Mouse (Mus musculus) naive thymus-derived CD4-positive, alpha-beta T cell, adult 2 months (primary cell): ENCODE data around the gene Gm5475.
"Not testable (repeated sequence)": the region's sequence is repeated elsewhere in the genome, so short reads cannot be mapped to it uniquely, and the experiment has no call there.

ENCODE experiments used
- DNase-seq: peaks from one replicate; pipeline ENCODE4 v3.0.0-alpha.2; 2011; ENCODE audit warnings: low read depth

The Gm5475 gene

DNA sequence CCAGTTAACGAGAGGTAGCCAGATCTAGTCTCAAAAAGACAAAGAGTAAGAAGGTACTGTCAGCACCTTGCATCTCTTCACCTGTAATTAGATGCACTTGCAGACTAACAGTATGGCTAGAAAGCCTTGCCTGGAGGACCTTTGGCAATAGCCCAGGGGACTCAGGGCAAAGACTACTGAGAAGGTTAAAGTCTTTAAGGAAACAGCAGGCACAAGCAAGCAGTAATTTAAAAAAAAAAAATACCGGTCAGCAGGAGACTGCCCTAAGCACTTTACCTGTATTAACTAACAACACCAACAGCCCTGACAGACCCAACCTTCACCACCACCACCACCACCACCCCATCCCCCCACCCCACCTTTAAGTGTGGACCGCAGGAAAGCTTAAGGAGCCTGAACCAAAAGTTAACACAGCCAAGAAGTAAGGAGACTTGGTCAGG lies at the start of gene Gm5475:
TSS of gene Gm5475 (plus strand) at position 390 of the 440 bp plus-strand sequence.
- DNase-seq: not testable (repeated sequence)

DNA sequence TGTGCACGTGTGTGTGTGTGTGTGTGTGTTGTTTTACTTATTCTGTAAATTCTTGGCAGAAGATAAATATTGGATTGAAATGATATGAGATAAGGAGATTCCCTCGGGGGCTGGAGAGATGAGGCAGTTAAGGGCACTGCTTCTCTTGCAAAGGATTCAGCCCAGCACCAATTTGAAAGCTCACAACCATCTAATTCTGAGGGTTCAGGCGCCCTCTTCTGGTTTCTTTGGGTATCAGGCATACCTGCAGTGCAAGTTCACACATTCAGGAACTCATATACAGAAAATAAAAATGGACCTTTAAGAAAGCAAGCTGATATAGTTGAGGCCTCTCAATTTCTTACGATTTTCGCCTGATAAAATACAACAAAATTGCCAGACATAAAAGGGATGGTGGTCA lies 46.9 kb upstream of the Gm5475 start:
- peak; percentile 53 for DNase-seq

DNA sequence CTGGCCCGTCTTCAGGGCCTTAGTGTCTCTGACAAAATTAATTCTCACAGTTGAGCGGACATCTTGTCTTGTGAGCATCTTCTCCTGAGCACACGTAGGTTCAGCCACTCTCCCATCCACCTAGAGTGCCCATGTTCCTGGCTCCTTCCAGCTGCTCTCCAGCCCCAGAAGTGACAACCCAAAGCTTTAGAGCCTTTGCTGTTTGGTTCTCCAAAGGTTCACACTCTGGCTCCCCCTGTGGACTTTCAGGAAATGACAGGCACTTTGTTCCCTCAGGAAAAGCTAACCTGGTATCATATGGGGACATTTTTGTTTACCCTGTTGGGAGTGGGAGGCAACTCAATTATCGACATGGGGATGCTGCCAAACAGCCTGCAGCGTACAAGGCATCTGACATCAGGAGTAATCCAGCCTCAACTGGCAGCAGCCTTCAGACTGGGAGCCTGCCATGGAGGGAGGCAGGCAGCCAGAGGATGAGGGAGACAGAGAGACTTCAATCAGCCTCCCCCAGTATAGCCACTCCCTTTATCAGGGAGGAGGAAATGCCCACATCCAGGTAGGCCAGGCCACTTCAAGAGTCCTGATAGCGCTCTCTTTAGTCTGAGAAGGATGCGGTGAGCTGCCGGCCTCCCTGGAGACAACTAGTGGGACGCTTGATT lies 44.0 kb upstream of the Gm5475 start:
- not testable (repeated sequence) for DNase-seq

DNA sequence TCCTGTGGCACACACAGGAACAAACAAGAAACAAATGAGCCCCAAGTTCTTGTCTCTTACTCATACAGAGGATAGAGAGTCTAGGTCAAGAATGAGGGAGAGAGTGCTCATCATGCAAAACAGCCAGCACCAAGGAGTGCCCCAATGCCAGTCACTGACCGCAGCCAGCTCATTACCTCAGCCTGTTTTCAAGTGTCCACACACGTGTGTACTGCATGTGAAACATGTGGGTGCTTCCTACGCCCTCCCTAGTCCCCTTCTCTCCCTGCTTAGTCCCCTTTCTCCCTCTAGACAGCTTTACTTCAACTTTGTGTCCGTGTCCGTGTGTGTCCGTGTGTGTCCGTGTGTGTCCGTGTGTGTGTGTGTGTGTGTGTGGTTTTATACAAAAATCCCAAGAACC lies 42.3 kb upstream of the Gm5475 start:
- no peak for DNase-seq

DNA sequence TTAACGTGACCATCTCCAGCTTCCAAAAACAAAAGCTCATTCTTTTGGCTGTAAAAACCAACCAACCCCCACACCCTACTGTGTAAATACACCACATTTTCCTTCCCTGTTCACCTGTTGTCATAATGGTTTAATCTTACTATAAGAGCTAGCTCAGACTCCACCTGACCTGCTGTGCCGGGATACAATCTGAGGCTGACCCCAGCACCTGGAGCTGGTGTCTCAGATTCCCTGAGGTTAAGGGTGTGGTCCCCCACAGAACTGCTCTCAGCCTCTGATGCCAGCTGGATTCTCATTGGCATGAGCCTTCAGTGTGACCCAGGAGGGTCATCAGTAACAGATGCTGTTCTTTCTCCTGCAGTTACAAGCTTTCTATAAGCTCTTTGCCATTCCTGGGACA lies 41.8 kb upstream of the Gm5475 start:
- no peak for DNase-seq

DNA sequence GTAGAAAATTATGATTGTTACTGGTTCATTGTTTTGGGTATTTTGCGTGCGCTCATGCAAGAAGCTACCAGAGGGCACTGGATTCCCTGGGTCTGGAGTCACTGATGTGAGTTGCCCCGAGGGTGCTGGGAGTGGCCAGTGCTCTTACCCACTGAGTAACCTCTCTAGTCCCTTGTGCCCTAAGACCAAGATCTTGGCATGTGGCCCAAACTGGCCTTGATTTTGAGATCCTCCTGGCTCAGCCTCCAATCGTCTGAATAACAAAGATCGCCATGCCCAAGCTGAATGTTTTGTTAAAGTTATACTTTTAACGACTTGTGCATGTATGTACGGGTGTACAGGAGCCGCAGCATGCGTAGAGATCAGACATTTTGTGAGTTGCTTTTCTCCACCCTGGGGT lies 36.2 kb upstream of the Gm5475 start:
- DNase-seq: no peak

DNA sequence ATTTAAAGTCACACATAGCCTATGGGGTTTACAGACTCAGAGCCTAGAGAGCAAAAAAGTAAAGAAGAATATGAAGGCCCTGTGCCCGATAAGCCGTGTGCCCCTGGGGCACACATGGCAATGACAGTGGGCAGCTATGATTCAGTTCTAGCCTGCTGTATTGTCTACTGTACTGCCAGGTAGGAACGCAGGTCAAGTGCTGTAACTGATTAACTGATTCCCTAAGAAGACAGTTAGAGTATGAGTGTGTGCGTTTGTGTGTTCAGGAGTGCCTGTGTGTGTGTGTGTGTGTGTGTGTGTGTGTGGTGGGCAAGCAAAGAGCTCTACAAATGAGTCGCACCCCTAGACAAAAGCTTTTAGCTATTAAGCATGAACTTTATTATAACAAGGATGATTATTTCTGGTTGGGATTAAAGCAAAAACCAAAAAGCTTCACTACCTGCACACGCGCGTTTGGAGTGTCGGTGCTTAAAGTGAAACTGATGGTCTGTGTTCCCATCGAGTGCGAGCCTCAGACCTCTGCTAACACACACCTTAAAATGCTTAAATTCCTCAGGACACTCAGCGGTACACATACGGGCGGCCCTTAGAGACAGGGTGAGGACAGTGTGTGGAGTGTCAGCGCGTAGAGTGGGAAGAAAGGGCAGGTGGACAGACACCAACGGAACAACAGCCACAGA lies 34.3 kb upstream of the Gm5475 start:
- no peak for DNase-seq

DNA sequence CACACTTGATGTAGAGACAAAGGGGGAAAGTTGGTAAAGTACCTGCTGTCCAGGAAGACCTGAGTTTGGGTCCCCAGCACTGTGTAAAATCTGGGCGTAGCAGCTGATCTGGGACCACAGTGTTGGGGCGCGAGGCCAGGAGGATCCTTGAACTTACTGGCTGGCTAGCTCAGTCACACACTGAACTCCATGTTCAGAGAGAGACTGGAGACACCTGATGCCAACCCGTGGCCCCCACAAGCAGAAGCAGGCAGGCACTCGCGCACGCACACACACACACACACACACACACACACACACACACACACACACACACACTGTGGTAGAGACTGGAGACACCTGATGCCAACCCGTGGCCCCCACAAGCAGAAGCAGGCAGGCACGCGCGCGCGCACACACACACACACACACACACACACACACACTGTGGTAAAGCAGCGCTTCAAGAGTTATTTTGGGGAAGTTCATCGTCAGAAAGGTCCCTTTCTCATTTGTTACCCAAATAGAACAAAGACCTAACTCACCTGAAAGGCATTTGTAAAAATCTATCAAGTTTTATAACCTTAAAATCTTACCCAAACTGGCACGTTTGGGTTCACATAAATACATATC lies 33.6 kb upstream of the Gm5475 start:
- no peak for DNase-seq

DNA sequence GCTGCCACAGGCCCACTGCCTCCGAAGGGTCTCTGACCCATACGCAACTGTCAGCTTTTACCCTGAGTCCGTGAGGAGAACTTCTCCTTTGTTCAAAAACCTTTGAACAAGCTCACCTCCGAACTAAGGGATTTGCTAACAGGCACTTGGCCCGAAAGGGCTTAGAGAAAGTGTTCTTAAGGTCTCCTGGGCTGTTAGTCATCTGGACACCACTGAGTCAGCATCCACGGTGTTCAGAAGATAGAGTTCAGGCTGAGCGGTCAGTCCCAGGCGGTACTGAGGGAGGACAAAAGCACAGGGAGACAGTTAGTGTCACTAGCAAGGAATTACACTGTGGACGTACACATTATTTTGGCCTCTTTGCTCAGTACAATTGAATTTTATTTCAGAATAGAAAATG lies 33.1 kb upstream of the Gm5475 start:
- DNase-seq: no peak

DNA sequence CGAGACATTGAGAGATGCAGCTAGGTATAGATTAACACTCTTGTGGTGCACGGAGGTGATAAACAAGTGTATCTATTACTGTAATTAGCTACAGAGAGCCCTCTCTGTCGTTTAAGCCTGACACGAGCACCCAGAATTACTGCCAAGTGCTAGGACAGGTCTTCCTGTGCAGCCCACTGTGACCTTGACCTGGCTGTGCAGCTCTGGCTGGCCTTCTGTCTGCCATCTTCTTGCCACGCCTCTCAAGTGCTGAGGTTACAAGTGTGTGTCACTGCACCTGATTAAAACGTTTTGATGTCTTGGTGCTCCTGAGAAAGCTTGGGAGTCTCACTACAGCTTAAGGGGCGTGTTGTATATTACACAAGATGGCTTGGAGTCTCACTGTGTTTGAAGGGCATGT lies 30.9 kb upstream of the Gm5475 start:
- no peak for DNase-seq

DNA sequence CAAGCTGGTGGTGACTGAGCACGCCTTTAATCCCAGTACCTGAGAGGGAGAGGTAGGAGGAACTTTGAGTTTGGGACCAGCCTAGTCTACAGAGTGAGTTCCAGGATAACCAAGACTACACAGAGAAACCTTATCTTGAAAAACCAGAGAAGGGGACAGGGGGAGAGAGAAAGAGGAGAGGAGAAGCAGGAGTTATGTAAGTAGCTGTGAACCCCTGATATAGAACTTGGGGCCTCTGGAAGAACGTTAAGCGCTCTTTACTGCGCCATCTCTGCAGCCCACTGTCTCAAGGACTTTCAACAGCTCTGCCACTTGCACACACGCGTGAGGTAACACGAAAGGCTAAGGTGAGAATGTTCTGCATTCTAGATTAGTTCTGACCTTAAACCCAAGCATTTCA lies 30.3 kb upstream of the Gm5475 start:
- no peak for DNase-seq

DNA sequence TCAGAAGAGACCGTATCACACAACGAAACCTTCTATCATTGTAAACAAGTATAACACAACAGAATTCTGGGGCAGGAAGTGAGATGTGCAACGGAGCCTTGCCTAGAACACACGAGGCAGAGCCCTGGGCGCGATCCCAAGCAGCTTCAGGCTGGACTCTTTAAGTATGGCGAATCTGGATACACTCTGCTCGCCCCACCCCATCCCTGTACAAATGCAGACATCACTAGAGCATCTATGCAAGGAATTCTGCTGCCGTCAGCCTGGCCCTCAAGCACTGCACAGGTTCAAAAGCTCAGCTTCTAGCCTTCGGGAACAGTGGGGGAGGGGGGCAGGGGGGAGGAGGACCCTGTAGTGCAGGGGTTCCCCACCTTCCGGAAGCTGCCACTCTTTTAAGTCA lies 28.9 kb upstream of the Gm5475 start:
- DNase-seq: no peak

DNA sequence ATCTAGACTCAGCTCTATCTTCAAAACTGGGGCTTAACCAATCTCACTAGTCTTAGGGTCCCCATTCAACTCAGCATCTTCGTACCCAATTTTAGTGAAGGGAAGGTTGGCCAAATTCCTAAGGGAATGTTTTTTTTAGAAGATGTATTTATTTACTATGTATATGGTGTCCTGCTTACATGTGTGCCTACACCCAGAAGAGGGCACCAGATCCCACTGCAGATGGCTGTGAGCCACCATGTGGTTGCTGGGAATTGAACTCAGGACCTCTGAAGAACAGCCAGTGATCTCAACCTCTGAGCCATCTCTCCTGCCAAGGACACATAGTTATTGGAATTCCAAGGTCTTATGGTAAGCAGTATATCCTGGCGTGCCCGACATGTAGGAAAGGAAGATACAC lies 26.4 kb upstream of the Gm5475 start:
- DNase-seq: no peak

DNA sequence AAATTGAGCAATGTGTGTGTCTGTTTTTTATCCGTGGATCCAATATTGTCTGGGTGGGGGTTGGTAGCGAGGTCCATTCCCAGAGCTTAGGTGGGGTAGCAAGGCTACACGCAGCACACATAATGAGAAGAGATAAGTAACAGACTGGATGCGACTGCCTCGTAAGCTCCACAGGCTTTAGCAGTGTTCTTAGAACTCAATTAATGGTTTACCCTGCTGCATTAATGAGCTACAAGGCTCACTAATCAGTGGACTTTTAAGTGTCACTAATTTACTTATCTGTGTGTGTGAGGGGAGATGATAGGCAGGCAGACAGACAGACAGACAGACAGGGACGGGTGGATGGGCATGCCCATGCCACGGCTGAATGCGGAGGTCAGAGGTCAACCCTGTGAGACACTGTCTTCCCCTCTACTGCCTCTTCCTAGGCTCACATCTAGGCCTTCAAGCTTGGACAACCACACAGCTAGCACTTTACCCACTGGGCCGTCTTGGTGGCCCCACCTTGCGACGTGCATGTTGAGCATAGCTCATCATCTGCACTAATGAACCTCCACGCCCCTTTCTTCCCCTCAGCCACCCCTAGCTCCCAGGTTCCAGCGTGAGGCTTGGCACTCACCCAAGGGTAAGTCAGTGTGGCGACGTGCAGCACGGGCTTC lies 21.2 kb upstream of the Gm5475 start:
- DNase-seq: no peak

DNA sequence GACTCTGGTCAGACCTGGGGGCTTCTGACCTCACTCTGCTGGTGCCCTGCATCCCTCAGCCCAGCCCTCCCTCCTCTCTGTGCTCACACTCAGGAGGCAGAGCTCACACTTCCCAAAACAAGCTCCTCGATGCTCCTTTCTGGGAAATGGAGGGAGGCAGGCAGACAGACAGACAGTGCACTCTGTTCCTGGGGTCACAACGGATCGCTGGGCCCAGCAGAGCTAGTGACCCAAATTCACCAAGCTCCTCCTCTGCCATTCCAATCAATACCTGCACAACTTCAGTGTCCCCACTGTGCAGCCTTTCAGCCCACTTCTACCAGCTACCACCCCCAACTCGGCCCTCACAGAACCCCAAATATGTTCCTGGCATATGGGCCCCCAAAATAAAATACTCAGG lies 20.1 kb upstream of the Gm5475 start:
- DNase-seq: no peak

DNA sequence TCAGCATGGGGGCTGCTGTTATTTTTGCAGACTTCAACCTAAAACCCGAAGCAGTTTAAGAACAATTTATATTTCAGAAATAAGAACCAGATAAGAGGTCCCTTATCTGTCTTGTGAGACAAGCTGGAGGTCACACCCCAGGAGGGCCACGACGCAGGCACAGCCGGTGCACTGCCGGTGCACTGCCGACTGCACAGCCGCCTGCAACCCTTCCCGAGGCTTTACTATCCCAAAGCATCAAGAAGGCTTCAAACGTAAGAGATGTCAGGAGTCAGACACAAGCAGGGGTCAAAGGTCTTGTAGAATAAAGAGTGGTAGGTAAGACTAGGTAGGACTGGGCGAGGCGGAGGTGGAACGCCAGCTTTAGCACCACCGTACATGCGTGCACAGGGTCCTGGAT lies 19.6 kb upstream of the Gm5475 start:
- DNase-seq: no peak

DNA sequence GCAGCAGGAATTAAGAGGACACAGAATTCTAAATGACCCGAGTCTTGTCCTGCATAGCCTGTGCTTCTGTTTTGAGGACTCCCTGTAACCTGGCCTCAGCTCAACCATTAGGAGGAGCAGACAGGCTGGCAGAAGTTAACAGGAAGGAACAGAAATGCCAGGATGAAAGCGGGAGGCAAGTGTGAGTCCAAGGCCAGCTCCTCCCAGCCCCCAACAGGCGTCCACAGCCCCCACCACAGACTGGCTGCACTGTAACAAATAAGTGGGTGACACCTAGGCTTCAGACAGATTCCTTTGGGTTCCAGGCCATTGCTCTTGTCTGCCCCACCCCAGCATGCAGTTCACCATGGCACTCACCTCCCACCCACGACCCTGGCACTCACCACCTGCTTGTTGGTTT lies 19.1 kb upstream of the Gm5475 start:
- DNase-seq: no peak

DNA sequence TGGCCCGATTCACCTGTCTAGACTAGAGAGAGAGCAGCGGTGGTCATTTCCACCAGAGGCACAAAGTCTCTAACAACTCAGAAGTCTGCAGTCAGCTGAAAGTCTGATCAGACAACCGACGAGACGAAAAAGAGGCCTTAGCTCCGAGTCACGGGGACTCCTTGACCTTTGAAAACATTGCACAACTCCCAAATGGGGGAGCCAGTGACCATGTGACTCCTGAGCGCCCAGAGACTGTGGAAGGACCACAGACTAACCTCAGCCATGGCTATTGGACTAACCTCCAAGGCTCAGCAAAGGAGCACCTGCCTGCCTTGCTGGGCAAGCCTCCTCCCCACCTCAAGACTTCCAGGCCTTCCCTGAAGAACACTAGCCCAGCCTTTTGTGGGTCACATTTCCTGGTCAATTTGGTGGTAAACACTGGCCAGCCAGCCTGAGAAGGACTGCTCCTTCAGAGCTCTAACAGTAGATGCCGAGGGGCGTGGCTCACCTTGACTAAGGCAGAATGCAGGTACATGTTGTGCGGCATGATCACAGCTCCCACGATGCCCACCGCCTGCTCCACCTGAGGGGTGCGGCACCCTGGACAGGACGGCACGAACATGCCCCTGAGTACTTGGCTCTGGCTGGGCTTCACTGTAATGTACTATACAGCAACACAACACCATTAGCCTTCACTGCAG lies 18.5 kb upstream of the Gm5475 start:
- DNase-seq: no peak

DNA sequence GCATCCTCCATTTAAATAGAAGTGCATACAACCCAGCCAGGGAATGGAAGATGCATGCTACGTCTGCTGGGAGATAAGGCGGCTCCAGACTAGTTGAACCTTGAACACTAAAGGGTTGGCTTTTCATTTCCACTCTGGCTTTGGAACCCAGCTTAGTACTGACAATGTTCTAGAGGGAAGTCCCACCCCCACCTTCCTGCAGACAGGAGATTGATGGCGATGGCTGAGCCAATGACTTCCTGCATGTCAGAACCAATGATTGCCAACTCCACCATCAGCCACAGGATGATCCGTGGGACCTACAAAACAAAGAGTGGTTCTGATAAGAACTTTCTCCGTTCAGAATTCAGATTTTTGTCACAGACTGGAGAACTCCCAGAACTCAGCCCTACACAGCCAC lies 15.9 kb upstream of the Gm5475 start:
- DNase-seq: no peak

DNA sequence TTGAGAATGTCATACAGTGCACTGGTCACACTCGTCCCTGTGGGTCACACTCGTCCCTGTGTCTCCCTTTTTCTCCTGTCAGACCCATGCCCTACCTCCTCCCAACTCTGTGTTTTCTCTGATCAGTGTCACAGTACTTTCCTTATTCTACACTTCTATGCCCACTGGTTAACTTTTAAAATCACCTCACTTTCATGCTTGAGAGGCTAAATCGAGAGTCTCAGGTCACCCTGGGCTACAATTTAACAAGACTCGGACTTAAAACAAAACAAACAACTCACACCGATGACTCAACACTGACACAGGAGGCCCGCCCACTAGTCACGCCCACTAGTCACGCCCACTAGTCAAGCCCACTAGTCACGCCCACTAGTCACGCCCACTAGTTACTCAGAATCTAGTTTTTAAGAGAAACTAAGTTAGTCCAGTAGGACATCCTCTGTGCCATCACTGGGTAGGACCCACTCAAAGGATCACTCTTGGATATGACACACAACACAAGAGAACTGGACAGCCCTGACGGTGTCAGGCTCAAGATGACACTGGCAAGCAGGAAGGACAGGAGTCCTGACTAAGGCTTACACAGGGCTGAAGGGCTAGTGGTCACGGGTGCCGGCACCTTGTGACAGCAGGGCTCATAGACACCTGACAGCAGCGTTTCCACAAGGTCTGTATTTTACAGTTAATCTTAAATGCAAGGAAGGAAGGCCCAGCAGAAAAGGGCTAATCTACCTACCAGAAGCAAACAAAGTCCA lies 10.9 kb upstream of the Gm5475 start:
- peak; percentile 22 for DNase-seq

DNA sequence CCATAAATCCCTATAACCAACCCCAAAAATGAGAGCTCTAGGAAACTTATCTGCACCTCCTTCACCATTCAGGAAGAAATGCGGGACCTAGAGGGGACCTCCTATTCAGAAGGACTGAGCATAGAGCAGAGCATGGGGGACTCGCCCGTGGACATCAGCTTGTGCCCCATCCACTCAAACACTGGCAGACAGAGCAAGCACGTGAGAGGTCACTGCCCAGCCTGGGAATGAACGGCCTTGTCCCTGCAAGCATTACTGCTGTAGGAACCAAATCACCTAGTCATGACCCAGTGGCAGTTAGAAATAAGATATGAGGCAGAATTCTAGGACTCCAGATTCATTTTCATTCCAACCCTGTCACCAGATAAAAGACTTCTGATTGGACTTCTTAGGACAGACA lies 10.2 kb upstream of the Gm5475 start:
- DNase-seq: no peak

DNA sequence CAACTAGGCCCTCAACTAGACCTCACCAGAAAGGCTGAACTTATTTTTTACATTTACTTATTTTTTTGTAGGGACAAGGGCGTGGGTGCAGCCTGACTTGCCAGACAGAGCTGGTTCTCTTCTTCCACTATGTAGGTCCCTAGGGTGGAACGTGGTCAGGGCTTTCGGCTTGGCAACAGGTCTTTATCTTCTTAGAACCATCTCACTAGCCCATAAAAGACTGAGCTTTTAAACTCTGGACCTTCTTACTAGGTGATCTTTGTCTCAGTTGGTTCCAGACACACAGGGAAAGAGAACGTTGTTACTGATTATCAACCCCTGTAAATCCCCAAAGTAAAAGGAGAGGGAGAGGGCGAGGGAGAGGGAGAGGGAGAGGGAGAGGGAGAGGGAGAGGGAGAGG lies 8.6 kb upstream of the Gm5475 start:
- DNase-seq: no peak
